Mouse (Mus musculus) inflammation-experienced regulatory T-cells, adult 16 weeks (primary cell): ENCODE data around the gene Gm7971. TPM values are rescaled to one million over a fixed set of nuclear protein-coding genes. Genes with fewer than 3 reads are reported as not detected.

ENCODE experiments used
- polyA plus RNA-seq: library from polyadenylated mRNA; unstranded; fragments of 100-300 nt; shearing (Covaris generic); gene quantifications from one replicate; pipeline ENCODE4 v1.2.1, GENCODE M21; 2017

Gene Gm7971
- not detected for polyA plus RNA-seq

DNA sequence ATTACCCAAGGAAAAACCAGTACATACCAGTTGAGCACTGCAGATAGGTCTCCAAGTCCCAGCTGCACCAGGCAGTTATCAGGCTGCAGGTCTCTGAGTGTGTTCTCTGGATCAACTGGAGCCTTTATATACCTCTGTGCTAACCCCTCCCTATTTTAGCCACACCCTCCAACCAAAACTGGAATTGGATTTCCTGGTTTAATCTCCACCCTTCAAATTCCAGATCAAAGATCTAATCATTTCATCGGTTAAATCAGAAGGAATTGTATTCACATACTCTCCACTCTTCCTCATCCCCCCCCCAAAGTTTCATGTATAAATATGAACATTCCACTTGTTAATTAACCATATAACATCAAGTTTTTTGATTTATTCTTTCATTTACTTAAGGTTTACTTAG is at the start of gene Gm7971:
Gene Gm7971, minus strand, starts transcription at position 101 of the 400 bp plus-strand sequence.

Other genes with a start within 250 kb of the Gm7971 start
- gene D5Ertd577e, start 138.1 kb downstream of the Gm7971 start, polyA plus RNA-seq = not detected
- not detected for gene Gm3286, start 84.1 kb downstream of the Gm7971 start, polyA plus RNA-seq
- not detected for gene Gm7978, start 141.3 kb upstream of the Gm7971 start, polyA plus RNA-seq
- gene Gm7982, start 147.1 kb upstream of the Gm7971 start, polyA plus RNA-seq = not detected
- gene E330014E10Rik, start 181.1 kb upstream of the Gm7971 start, polyA plus RNA-seq = not detected